Mouse (Mus musculus): ENCODE data around the gene Smim14.

Smim14 gene

DNA sequence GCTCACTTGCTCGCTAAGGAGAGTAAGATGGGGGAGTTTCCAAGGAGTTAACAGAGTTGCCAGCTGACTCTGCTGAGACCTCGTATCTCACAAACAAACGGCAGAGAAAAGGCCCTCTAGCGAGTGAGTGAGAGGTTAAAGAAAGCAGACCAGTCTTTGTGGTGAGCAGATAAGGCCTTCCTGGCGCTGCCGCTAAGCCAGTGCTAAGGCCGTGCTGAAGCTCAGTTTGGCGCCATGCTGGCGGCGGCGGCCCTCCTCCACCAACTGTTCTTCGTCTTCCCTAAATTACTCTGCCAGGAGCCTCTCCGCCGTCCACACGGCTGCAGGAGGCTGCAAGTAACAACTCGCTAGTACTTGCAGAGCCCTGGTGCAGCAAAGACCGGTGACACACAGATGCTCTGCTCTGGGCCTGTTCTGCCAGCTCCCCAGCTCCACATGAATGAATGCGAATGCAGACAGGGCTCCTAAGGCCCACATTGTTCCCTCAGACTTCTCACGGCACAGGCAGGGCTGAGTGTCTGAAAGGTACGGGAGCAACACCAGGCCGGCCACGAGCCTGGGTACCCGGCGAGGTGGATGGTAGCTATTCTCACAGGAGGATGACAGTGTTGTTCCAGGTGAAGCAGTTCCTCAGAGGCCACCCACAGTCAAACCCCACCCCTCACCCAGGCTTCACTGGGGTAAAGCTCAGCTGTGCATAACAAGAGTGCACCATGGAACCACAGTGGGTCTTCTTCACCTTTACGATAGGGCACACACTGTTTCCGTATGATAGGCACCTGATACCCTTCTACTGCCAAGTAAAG lies 121.1 kb downstream of the Smim14 start:
- DNase-seq (ENCODE audit: low read depth, low spot score): no peak

DNA sequence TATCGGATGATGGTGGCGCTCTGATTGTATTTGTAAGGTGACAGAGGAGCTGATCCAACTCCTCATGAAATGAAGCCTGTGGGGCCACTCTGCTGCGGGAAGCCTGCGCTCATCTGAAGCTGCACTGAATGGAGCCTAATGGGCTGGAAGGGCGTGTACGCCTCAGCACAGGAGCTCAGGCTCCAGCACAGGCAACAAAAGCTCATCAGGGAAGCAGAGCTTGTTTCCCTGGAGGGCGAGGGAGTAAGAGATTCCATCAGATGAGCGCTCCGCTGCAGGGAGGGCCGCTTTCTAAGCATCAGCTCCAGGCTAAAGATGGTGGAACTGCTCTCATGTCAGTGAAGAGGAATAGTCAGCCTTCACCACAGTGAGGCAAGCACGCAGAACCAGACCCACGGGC lies 129.0 kb downstream of the Smim14 start:
- no peak for DNase-seq (ENCODE audit: low read depth, low spot score)

DNA sequence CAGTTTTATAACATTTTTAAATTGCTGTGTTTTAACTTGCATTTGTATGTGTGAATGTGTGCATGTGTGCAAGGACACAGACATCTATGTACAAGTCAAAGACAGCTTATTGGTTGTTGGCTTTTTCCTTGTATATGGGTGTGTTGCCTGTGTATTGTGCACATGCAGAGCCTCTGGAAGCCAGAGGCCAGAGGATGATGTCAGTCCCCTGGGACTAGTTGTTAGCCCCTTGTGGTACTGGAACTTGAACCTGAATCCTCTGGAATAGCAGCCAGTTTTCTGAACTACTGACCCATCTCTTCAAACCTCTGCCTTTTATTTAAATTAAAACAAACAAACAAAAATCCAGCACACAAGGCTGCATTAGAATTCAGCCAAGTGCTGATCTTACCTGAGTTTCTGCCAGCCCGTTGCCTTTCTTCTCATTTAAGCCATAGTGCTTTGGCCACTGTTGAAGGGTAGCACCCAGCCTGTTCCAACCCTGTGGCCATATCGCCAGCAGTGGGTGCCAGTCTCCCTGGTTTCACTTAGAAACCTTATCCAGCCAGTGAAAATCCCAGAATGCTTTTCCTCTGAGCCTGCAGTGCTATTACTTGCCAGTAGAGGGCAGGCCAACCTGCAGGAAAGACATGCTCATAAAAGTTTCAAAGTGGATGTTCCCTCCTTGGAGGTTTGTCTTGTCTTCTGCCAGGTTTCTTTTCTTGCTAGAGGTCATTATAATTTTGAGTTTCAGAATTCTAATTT lies 135.6 kb downstream of the Smim14 start:
- peak; percentile 85 for DNase-seq (ENCODE audit: low read depth, low spot score)

All from CD4-positive, CD25-positive, alpha-beta regulatory T cell, adult 2 months (primary cell).